In the genomic region with DNA sequence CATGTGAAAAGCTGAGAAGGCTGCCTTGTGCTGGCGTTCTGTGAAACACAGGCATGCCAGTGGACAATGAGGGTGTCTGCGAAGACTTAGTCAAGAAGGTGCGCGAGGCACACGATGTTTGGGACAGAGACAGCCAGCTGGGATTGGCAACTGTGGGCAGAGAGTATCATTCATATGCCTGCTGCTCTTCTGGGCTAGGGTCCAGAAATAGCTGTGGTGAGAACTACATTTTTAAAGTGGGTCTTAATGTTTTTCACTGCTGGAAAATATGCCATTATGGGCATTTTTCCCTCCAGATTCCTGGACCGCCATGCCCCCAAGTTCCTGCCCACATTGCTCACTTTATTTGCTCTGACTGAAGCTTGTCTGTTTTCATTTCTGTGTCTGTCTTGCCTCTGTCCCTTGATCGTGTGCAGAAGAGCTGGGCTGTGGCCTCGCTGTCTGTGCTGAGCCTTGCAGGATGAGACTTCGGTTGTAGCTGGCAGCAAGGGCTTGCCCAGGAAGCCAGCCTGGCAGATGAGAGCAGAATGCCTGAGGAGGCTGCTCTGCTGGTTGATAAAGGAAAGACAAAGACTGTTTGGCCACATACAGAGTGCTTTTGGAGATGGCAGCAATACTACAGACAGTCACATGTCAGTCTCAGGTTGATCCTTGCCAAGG, we compare ENCODE assay signal across 12 mouse cellular contexts. TPM values are rescaled to one million over a fixed set of nuclear protein-coding genes. Genes with fewer than 3 reads are reported as not detected.
DNase-seq lines count a peak whose midpoint lies in the region; ATAC-seq and TF ChIP-seq lines count a peak whose summit lies in the region.
"Had no signal": no experiment of that assay in that cellular context is flagged by ENCODE, and none has a peak within 500 bp of the region (broad histone marks: within the 10 kb centered on the region; RNA-seq: fewer than 3 reads in every experiment).

No protein-coding gene starts in this region.

- peak overlapping the region; percentile 49 for H3K27ac ChIP-seq in layer of hippocampus, adult 2 months
- H3K27ac ChIP-seq in intestine, embryonic 15.5 days, result no peak overlapping the region
- H3K27ac ChIP-seq: heart, embryonic 13.5 days had no signal

- H3K9me3 ChIP-seq in intestine, embryonic 15.5 days, result no peaks in the 10 kb centered on the region
- H3K9me3 ChIP-seq: heart, embryonic 13.5 days had no signal

- no peak overlapping the region for H3K4me2 ChIP-seq in intestine, embryonic 15.5 days (replicated peaks)
- H3K4me2 ChIP-seq: heart, embryonic 13.5 days; liver, embryonic 11.5 days had no signal

- TF ChIP-seq CTCF in layer of hippocampus, adult 2 months (conservative IDR thresholded peaks at IDR 0.05), result no peak

- H3K27me3 ChIP-seq in intestine, embryonic 15.5 days (replicated peaks), result no peaks in the 10 kb centered on the region

- no peak for DNase-seq in cerebellum, postnatal 25 days
- DNase-seq in layer of hippocampus, adult 11-12 months (ENCODE audit: low spot score), result peak; percentile 60
- DNase-seq in layer of hippocampus, adult 9-10 months (ENCODE audit: low spot score), result no peak
- peak in 1 of 2 experiments; percentile 50 for DNase-seq in layer of hippocampus, adult 2 months (ENCODE audit: low spot score in 2 of 2)
- DNase-seq in right cerebral cortex, adult 2 months (ENCODE audit: low spot score in 2 of 2), result peak; percentile 37 to 57
- DNase-seq in adrenal gland, adult 18-20 months (ENCODE audit: low spot score in 2 of 2), result no peak
- DNase-seq: cerebellum, adult 9-11 months; kidney, adult 18-20 months had no signal

- no peak overlapping the region for H3K9ac ChIP-seq in intestine, embryonic 15.5 days
- H3K9ac ChIP-seq: heart, embryonic 13.5 days had no signal

- 79% methylated on average over 9 of the region's 9 CpGs for WGBS in intestine, embryonic 15.5 days

- ATAC-seq in cerebellum, adult (ENCODE audit: insufficient number of reproducible peaks, low FRiP score, low TSS enrichment), result 0 out of 2 replicates have a peak, but pooled peaks have one; percentile 3
- no peak for ATAC-seq in intestine, embryonic 15.5 days

- no peaks in the 10 kb centered on the region for H3K36me3 ChIP-seq in intestine, embryonic 15.5 days
- H3K36me3 ChIP-seq: heart, embryonic 13.5 days had no signal

- no peak overlapping the region for H3K4me3 ChIP-seq in layer of hippocampus, adult 2 months
- H3K4me3 ChIP-seq in intestine, embryonic 15.5 days (replicated peaks), result no peak overlapping the region
- H3K4me3 ChIP-seq: heart, embryonic 13.5 days had no signal

- H3K4me1 ChIP-seq in intestine, embryonic 15.5 days (replicated peaks), result no peaks in the 10 kb centered on the region

RNA-seq across cellular contexts. Expression of a gene that starts 42.0 kb away (rescaled TPM):
- 1 to 10 TPM; 1.5 to 1.6 TPM for total RNA-seq in layer of hippocampus, adult 2 months (2021)
- total RNA-seq in adrenal gland, adult 18-20 months (2021), result 1 to 10 TPM; 1.4 to 4.7 TPM
- polyA plus RNA-seq in intestine, embryonic 15.5 days (2015; fragmentation: Nextera tagmentation; extraction: Ambion mirVana), result 0.53 and 0.61 TPM in 2 replicates

Comparison
In these comparisons a context has a peak if more than half of its experiments do, and no peak if none do; other contexts are left out.
1. DNase-seq: peak in layer of hippocampus, adult 11-12 months (single experiment) and right cerebral cortex, adult 2 months (2 of 2); none in cerebellum, postnatal 25 days (0 of 2), layer of hippocampus, adult 9-10 months (single experiment) and adrenal gland, adult 18-20 months (0 of 2).